15 mouse cellular contexts compared by ENCODE assay signal in the genomic region with DNA sequence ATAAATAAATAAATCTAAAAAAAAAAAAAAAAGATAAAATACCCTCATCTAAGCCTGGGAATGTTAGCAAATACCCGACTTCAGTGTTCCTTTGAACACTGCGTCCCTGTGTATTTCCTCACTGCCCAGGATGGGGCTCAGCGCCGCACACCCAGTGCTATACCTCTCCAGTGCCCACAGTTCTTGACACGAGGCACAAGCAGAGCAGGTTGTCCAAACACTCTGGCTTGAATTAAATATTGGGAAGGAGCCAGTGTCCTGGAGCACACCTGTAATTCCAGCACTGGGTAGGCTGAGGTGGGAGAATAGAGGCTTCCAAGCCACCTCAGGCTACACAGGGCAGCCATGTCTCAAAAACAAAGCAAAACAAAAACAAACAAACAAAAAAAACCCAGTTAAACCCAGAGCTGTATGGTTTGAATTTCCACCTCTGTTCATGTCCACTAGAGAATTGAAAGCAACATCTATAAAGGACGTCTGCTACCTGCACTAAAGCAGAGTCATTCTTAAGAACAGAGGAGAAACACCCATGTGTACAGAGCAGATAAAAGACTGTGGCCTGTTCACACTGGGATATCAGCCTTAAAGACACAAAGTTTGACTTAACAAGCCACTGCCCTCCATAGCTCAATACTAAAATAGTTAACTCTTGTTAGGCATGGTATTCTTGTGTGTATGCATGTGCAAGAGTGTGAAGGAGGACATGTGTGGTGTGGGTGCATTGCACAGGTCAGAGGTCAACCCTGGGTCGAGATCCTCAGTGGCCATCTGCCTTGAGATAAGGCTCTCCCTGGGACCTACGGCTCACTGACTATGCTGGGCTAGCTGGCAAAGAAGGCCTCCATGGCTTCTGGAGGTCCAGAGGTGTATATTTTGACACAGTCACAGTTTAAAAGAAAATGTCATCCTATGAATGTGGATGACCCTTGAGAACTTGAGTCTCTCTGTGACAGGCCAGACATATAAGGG. TPM values are rescaled to one million over a fixed set of nuclear protein-coding genes. Genes with fewer than 3 reads are reported as not detected.
DNase-seq lines count a peak whose midpoint lies in the region; ATAC-seq and TF ChIP-seq lines count a peak whose summit lies in the region.
"Had no signal": no experiment of that assay in that cellular context is flagged by ENCODE, and none has a peak within 500 bp of the region (broad histone marks: within the 10 kb centered on the region; RNA-seq: fewer than 3 reads in every experiment).

No protein-coding gene starts in this region.

- no peaks in the 10 kb centered on the region for H3K9me3 ChIP-seq in neural tube, embryonic 11.5 days (ENCODE audit: control insufficient read depth, low read length)
- no peaks in the 10 kb centered on the region for H3K9me3 ChIP-seq in erythroblast, embryonic 14.5 days (ENCODE audit: control insufficient read depth, low read length)
- no peaks in the 10 kb centered on the region for H3K9me3 ChIP-seq in lung, postnatal 0 days (ENCODE audit: low read length)
- H3K9me3 ChIP-seq: forebrain, embryonic 13.5 days; heart, embryonic 15.5 days had no signal

- 85% methylated on average over 8 of the region's 8 CpGs for WGBS in neural tube, embryonic 11.5 days
- 56% methylated on average over 8 of the region's 8 CpGs for whole genome bisulfite sequencing in lung, postnatal 0 days

- no peak overlapping the region for H3K4me2 ChIP-seq in neural tube, embryonic 11.5 days (ENCODE audit: low read depth)
- no peak overlapping the region for H3K4me2 ChIP-seq in lung, postnatal 0 days (replicated peaks; ENCODE audit: low read depth, low read length)
- H3K4me2 ChIP-seq: forebrain, embryonic 13.5 days; heart, embryonic 15.5 days; hindbrain, embryonic 14.5 days had no signal

- H3K36me3 ChIP-seq in neural tube, embryonic 11.5 days (ENCODE audit: control insufficient read depth, insufficient read depth, low read length) = no peaks in the 10 kb centered on the region
- peaks cover 57% of the 10 kb centered on the region for H3K36me3 ChIP-seq in erythroblast, embryonic 14.5 days (ENCODE audit: control insufficient read depth)
- no peaks in the 10 kb centered on the region for H3K36me3 ChIP-seq in lung, postnatal 0 days (ENCODE audit: insufficient read depth, low read length)

- H3K27me3 ChIP-seq in neural tube, embryonic 11.5 days (ENCODE audit: control insufficient read depth, insufficient read depth, low read length) = no peaks in the 10 kb centered on the region
- no peaks in the 10 kb centered on the region for H3K27me3 ChIP-seq in erythroblast, embryonic 14.5 days (ENCODE audit: control insufficient read depth)
- H3K27me3 ChIP-seq in lung, postnatal 0 days (replicated peaks; ENCODE audit: insufficient read depth, low read length) = no peaks in the 10 kb centered on the region
- H3K27me3 ChIP-seq: forebrain, embryonic 13.5 days; heart, embryonic 15.5 days had no signal

- no peak for ATAC-seq in neural tube, embryonic 11.5 days (ENCODE audit: insufficient read depth, low FRiP score, low TSS enrichment)
- peak; percentile 37 for ATAC-seq in lung, postnatal 0 days
- ATAC-seq in frontal cortex, adult (ENCODE audit: low TSS enrichment) = no peak
- ATAC-seq: forebrain, embryonic 13.5 days had no signal

- no peak overlapping the region for H3K4me3 ChIP-seq in neural tube, embryonic 11.5 days (ENCODE audit: low read depth, low read length)
- H3K4me3 ChIP-seq in erythroblast, embryonic 14.5 days (replicated peaks) = peak overlapping the region; percentile 36
- H3K4me3 ChIP-seq in lung, postnatal 0 days (ENCODE audit: low read depth, low read length) = no peak overlapping the region
- H3K4me3 ChIP-seq: forebrain, embryonic 13.5 days; heart, embryonic 15.5 days had no signal

- DNase-seq in neural tube, embryonic 11.5 days (ENCODE audit: low spot score) = no peak
- DNase-seq in neural tube, embryonic 10.5 days (ENCODE audit: extremely low spot score, low spot score) = no peak
- peak; percentile 65 for DNase-seq in lung, postnatal 0 days (ENCODE audit: low spot score)
- DNase-seq in yolk sac, embryonic 10.5 days (ENCODE audit: low spot score) = peak; percentile 17
- DNase-seq in urinary bladder, postnatal 10 days (ENCODE audit: low spot score) = no peak
- DNase-seq: adrenal gland, postnatal 10 days; cerebellum, adult 18-20 months; kidney, adult 18-20 months; right cerebral cortex, postnatal 4 days had no signal

- no peak for TF ChIP-seq CTCF in lung, postnatal 0 days (IDR thresholded peaks at IDR 0.05)

- H3K27ac ChIP-seq in neural tube, embryonic 11.5 days (ENCODE audit: low read depth, low read length) = 0 out of 2 replicates have a peak overlapping the region, but pooled peaks have one; percentile 29
- H3K27ac ChIP-seq in lung, postnatal 0 days (ENCODE audit: low read length) = no peak overlapping the region; the same call in 1 of the 2 replicates
- H3K27ac ChIP-seq: forebrain, embryonic 13.5 days; heart, embryonic 15.5 days; hindbrain, embryonic 14.5 days; macrophage had no signal

- TF ChIP-seq EP300 in lung, postnatal 0 days (IDR thresholded peaks at IDR 0.05) = peak; percentile 29; the same call in 1 of the 2 replicates

- H3K4me1 ChIP-seq in neural tube, embryonic 11.5 days (ENCODE audit: control insufficient read depth, insufficient read depth, low read length) = no peaks in the 10 kb centered on the region
- H3K4me1 ChIP-seq in erythroblast, embryonic 14.5 days (ENCODE audit: control insufficient read depth) = peaks cover 76% of the 10 kb centered on the region
- no peaks in the 10 kb centered on the region; the same call in 1 of the 2 replicates for H3K4me1 ChIP-seq in lung, postnatal 0 days (ENCODE audit: insufficient read depth, low read depth, low read length)
- H3K4me1 ChIP-seq: forebrain, embryonic 13.5 days had no signal

- H3K9ac ChIP-seq in neural tube, embryonic 11.5 days (ENCODE audit: low read length) = no peak overlapping the region
- H3K9ac ChIP-seq in lung, postnatal 0 days (replicated peaks; ENCODE audit: low read depth) = no peak overlapping the region
- H3K9ac ChIP-seq: forebrain, embryonic 13.5 days; heart, embryonic 15.5 days; hindbrain, embryonic 14.5 days had no signal

RNA-seq across cellular contexts. Expression of gene Ccdc57, which starts 32.1 kb away (rescaled TPM):
- 4.6 and 5.8 TPM in 2 replicates for polyA plus RNA-seq in neural tube, embryonic 11.5 days (2014; fragmentation: Nextera tagmentation; extraction: Ambion mirVana)
- polyA plus RNA-seq in erythroblast, embryonic 14.5 days (2012) = 0.23 and 0.39 TPM in 2 replicates
- polyA plus RNA-seq in lung, postnatal 0 days (2015; fragmentation: Nextera tagmentation; extraction: Ambion mirVana) = 3.4 and 3.7 TPM in 2 replicates

RNA-seq across cellular contexts. Expression of gene Slc16a3, which starts 47.7 kb away (rescaled TPM):
- 37.1 and 39.4 TPM in 2 replicates for polyA plus RNA-seq in neural tube, embryonic 11.5 days (2014; fragmentation: Nextera tagmentation; extraction: Ambion mirVana)
- polyA plus RNA-seq in erythroblast, embryonic 14.5 days (2012) = 7.3 and 8.2 TPM in 2 replicates
- polyA plus RNA-seq in lung, postnatal 0 days (2015; fragmentation: Nextera tagmentation; extraction: Ambion mirVana) = 10.0 and 10.4 TPM in 2 replicates

Comparison
In these comparisons a context has a peak if more than half of its experiments do, and no peak if none do; other contexts are left out.
1. DNase-seq: peak in lung, postnatal 0 days (single experiment) and yolk sac, embryonic 10.5 days (single experiment); none in neural tube, embryonic 11.5 days (single experiment), neural tube, embryonic 10.5 days (single experiment) and urinary bladder, postnatal 10 days (single experiment).